Mouse (Mus musculus): ENCODE data around the gene Wdr60.

Wdr60 gene

DNA sequence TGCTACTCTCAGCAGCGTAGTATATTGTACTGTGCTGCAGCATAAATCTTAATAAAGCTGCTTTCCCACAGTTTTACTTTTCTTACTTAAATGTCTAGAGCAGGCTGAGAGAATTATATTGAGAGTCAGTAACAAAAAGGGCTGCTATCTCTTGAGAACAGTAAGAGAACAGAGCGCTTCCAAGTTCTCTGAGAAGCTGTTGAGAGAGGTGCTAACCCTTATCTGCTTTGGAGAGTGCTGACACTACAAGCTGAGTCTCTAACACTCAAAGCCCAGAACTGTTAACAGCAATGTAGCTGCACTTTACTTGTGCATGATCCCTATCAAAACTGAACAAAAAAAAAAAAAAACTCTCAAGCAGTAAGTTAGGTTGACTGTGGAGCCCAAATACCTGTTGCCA, 2.5 kb upstream of the Wdr60 start:
- 87% methylated on average over 2 of the region's 2 CpGs for WGBS

DNA sequence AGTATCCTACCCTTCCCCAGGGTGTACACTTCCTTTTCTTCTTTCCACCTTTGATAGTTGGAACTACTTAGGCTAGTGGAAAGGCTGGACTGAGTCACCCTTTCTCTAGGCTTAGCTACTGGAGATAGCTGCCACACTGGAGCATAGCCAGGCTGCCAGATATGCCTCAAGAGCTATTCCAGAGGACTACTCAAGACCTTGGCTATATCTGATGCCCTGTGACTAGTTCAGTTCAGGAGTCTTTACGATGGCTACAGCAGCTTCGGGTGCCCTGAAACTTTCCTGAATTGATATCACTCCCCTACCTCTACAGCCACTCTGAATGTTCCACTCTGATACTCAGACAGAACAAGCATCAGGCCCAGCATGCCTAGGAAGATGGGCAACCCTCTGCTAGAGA, 1.9 kb upstream of the Wdr60 start:
- WGBS = 93% methylated on average over 2 of the region's 2 CpGs

DNA sequence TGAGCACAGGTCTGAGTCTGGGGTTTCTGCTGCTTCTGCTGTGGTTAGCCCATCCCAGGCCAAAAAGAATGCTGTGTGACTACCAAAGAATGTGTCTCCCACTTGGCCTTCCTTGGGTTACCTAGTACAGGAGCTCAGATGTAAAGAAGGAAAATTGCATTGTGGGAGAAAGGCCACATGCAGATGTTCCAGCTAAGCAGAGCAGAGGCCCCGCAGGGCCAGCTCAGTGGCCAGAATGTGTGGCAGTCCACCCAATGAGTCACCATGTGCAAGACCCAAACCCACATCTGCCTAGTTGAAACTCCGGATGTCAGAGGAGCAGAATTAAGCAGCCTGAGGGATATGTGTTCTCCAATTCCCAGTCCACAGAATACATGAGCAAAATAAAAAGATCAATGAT, 4.5 kb downstream of the Wdr60 start:
- 90% methylated on average over 2 of the region's 2 CpGs for WGBS

DNA sequence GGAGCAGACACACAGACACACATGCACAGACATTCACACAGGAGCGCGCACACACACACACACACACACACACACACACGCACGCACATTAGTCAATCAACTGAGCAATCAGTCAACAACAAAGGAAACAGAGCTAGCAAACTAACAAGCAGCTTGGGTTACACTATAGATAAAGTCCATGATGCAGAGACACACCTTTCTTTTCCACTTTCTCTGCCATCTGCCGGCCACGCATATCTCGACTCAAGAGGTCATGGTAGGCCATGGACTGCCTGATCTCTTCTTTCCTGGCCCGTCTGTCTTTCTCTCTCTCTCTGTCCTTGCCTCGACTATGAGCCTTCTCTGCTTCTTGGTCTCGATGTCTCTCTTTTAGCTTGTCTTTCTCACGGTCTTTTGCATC, 7.2 kb downstream of the Wdr60 start:
- 91% methylated on average over 11 of the region's 11 CpGs for WGBS

DNA sequence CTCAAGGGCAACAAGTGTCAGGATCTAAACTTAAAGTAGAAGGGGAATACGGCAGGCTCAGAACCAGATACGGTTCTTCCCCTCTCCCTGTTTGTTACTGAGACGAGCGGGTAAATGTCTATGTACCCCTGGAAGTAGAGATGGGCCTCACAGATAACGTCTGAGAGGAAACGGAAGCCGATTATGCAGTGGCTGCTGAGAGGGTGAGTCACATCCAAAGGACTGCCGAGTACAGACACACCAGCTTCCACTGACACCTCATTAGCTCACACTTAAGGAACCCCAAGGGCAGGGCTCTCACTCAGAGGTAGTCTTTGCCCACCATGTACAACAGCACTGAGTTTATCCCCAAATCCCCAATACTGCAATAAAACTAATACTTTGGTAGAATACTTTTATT, 8.2 kb downstream of the Wdr60 start:
- WGBS = 71% methylated on average over 8 of the region's 8 CpGs

DNA sequence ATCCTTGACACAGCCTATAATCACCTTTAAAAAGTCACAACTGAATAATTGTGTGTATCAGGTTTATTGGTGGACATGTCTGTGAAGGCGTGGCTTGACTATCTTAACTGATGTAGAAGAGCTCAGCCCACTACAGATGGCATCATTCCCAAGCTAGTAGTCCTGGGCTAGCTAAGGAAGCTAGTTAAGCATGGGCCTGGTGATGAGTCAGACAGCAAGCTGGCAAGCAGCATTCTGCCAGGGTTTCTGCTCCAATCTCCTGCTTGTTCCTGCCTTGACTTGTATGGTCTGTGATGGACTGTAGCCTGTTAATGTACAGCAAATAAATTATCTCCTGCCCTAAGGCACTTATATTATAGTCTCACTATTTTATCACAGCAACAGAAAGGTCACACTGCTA, 18.2 kb downstream of the Wdr60 start:
- WGBS = 79% methylated on average over 1 of the region's 1 CpGs

DNA sequence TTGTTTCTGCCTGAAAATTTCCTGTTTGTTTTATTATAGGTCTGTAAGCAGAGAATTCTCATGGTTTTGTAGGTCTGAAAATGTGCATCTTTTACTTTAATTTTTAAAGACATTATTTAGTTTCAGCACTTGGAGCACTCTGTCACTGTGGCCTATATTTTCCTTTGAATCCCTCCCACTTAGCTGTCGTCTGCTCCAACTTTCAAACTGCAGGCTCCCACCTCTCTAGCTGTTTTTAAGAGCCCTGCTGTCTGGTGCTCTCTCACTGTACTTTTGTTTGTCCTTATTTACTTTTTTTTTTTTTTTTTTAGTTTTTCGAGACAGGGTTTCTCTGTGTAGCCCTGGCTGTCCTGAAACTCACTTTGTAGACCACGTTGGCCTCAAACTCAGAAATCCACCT, 24.0 kb downstream of the Wdr60 start:
- WGBS = 49% methylated on average over 3 of the region's 3 CpGs

DNA sequence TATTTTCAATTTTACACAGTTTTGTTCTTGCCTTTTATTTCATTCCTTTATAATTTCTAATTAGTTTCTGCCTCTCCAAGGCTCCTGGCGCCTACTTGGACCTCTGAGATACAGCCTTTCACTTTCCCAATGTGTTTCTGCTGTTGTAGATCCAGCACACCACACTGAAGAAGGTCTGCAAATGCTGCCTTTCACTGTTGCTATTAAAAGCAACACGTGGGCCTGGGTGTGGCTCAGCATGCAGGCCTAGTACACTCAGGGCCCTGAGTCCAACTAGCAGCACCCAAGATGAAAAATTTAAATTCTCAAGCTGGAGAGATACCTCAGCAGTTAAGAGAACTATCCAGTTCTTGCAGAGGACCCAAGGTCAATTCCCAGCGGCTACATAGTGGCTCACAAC, 26.2 kb downstream of the Wdr60 start:
- 77% methylated on average over 3 of the region's 3 CpGs for WGBS

DNA sequence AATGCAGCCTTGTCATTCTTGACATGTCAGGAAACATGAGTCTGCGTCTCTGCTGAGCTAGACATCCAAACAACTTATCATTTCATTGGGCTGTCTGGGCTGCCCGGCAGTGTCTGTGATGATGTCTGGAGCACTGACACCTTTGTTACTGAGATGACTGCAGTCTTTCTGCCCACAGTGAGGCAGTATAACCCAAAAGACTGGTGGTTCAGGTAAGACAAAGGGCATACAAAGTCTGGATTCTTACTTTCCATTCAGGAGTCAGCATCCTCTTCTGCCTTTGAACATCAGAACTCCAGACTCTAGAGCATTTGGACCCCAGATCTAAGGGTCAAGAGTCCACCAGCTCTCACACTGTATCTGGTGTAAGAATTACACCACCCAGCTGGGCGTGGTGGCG, 27.5 kb downstream of the Wdr60 start:
- 89% methylated on average over 4 of the region's 4 CpGs for WGBS

DNA sequence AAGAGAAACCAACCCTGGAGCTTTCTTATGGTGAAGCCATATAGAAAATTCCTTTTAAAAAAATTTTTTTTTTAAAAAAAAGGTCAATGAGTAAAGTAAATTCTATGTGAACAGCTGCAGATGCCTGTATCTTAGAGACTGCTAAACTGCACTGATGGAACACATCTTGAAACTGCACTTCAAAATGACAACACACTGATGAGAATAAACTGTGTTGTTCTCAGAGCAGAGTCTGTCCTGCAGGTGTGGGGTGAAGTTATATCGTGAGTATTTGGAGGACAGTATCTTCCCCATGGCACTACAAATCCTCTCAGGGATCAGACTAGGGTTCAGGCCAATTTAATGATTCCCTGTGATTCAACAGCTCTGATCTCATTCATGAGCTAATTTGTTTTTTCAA, 30.8 kb downstream of the Wdr60 start:
- WGBS = 86% methylated on average over 1 of the region's 1 CpGs

DNA sequence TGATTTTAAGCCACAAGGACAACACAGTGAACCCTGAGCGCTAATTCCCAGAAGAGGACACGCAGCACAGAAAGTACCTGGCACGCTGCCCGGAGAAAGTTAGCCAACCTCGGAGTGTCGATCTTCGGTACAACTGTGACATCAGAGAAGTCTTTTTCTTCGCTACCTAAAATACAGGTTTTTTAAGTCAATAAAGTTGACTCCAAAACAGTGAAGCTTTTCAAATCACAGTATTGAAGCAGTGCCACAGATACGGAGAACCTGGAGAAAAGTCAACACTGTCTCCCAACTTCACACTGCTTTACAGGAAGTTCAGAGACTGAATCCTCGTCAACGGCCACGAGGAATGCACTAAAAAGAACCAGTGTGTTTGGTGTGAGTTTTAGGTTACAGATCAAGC, 31.2 kb downstream of the Wdr60 start:
- WGBS = 54% methylated on average over 12 of the region's 12 CpGs

DNA sequence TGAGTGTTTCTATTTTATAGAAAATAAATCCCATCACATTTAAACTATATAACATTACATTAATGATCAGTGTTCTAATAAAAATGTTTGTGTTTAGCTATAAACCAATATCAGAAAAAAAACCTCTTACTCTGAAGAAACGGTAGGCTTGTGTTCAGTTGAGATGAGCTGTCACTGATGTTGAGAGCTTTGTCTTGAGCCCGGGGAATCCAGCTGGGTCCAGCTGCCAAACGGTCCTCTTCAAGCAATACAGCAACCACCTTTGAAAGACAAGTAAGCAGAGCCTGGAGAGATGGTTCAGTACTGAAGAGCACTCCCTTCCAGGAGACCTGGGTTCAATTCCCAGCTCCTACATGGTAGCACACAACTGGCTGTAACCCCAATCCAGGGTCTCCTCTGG, 33.4 kb downstream of the Wdr60 start:
- 82% methylated on average over 3 of the region's 3 CpGs for WGBS

DNA sequence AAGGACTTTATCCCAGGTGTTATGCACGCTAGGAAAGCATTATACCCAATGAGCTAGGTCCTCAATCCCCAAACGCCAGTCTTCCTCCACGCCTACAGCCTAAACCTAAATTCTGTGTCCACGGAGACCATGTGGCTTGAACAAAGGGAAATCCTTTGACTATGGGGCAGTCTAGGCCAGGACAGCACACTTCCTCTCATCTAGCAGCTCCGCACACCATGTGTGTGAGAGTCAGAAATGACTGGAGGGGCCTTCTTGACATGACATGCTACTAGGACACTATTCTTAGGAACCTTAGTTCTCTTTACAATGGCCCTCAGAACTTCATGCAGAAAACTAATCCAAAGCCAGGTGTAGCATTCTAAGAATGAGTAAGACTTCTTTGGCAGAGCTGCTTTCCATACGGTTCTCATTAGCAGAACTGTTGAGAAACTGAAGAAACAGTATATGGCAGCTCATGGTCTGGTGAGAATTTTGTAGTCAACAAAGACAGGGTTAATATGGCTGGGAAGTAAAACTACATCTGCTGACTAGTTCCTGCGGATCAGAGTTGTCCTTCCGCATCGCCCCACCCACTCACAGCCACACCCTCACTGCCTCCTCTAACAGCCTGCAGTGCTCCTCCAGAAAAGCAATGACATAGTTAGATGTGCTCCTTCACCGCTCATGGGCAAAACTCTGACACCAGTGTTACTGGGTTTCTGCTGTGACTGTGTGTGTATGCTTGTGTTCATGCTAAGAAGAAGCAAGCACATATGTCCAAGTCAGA, 36.3 kb downstream of the Wdr60 start:
- 82% methylated on average over 10 of the region's 10 CpGs for WGBS

DNA sequence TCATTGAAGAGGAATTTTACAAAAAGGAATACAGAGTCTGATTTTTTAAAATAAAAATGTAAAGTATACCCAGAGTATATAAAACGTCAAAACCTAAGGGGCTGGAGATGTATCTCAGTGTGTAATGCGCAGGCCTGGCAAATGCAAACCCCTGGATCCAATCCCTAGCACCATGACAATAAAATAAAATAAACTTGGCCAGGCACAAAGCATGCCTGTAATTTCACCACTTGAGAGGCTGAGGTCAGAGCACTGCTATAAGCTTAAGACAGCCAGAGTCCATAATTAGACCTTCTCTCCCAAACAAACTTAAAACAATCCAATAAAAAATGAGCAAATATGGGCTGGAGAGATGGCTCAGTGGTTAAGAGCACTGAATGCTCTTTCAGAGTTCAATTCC, 39.7 kb downstream of the Wdr60 start:
- 98% methylated on average over 2 of the region's 2 CpGs for WGBS

DNA sequence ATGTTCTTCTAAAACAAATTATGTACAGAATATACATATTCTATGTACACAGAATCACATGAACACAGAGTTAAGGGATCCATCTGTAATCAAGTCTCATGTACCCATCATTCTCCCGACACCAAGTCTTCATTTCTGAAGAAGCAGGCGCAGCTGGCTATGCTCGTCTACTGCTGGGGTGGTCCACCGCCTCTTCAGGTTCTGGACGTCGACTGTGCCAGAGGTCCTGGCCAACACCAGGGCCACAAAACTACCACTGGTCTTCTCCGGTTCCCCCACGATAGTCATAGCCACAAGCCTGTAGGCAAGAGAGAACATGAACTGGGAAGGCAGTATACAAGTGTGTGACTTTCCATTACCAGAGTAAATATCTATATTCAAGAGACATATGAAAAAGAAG, 55.3 kb downstream of the Wdr60 start:
- WGBS = 95% methylated on average over 8 of the region's 8 CpGs

DNA sequence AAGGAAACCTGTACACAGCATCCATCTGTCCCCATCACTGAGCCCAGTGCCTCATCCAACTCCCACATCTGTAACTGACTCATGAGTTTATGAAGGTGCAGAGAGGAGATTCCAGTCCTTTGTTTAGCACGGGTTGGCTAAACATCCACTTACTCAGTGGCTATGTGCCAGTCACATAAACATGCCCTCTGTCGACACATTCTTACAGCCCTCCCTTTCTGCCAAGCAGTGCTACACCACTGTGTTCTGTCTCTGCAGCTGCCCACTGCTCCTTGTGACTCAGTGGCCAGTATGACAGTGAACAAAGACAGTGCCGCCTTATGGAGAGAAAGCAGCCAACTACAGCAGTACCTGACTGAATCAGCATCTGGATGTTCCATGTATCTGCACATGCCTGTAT, 57.1 kb downstream of the Wdr60 start:
- WGBS = 36% methylated on average over 3 of the region's 3 CpGs

DNA sequence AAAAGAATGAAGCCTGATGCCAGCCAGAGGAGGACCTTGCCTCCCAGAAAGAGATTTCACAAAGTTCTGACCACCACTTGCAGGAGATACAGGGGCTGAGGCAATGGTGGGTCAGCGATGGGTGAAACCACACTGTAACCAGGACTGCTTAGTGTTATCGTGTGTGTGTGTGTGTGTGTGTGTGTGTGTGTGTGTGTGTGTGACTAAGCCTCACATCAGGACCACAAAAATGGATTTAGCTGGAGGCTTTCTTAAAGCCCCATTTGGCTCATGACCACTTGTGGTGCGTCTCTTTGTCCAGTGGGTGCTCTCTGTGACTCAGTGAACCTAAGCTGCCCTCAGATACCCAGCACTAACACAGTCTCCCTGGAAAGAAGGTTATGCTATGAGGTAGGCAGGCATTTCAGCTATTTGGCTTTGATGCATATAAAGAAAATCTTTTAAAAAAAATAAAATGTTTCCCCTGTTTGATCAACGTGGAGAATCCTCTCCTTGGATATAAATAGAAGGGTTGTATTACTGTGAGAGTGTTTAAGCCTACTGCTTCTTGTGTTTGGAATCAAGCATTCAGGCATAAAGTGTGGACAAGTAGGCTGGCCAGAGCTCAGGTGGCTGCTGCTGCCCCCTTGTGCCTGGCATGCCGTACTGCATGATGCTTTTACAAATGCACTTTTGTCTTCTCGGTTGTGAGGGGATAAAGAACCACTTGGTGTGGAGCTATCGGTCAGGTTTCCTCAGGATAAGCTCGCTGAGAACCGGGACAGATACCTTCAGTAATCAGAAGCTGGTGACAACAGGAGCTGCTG, 60.4 kb downstream of the Wdr60 start:
- WGBS = 30% methylated on average over 9 of the region's 9 CpGs

DNA sequence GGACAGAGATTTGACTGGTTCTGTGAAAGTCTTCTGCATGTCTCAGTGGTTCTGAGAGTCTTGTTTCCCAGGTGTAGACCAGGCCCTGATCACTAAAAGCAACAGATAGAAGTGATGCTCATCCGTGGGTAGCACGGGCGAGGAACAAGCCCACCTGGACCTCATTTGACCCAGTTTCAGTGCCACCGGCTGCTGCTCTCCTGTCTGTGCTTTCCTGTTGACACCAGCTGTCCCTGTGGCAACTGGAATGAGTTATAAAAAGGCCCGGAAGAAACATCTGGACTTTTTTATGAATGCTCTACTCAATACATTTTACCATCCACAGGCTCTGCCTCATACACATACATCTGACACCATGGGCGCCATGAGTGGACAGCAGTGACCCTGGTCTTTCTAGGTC, 64.0 kb downstream of the Wdr60 start:
- WGBS = 87% methylated on average over 6 of the region's 6 CpGs

DNA sequence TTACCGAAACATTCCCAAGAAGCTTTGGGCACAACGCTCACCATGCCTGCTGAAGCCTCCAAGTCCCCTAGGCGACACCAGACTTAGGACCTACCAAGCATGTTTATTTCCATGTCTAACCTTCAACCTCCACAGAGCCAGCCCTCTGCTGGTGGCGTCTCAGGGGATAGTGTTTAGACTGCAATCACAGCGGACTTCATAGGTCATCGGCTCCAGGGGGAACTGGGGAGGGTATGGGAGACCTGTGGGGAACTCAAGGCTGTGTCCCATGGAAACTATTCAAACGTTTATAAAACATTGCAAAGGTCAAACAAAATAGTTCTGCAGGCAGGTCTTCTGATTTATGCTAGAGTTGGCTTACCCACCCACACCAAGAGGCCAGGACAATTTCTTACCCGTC, 66.6 kb downstream of the Wdr60 start:
- 81% methylated on average over 8 of the region's 8 CpGs for WGBS

DNA sequence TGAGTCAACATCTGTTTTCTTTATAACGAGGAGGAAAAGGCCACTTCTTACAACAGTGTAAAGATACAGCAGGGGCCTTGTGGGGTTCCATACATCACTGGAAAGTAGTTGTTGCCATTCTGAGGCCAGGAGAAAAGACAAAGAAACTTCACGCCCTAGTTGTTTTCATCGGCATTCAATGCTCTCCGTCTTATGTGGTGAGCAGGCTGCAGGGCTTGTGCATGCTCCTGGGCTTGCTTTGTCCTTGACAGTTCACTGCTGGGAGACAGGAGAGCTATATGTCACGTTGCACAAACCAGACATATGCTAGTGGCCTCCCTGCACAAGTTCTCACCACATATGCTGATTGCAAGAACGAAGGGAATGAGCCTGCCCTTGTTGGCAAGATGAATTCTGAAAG, 68.9 kb downstream of the Wdr60 start:
- WGBS = 50% methylated on average over 6 of the region's 6 CpGs

DNA sequence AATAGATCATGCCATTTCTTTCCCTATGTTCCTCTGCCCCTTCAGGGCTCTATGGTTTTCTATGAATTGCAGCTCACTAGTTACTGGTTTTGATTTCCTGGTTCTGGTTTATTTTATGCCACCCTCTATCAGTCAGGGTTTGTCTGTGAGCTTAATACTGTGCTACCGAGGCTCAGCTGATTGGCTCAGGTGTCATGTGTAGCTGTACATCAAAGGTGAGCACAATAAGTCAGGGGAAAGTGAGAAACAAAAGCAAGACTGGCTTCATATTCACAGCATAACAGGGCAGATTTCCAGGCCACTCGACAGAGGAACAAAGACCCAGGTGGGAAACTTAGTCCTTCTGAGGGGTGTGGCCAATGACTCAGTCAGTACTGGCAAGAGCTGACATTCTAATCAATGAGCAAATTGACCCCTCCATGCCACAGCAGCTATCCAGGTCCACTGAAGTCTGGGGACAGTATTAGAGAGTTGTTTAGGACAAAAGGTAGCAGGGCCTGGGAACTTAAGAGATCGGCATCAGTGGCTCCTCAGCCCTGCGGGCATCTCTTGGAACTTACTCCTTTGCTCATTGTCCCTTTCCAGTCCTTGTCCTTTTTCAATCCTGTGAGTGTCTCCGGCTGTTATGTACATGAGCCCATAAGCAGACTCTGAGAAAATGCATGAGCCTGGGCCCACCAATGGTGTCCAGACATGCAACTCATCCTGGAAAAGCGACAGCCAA, 79.4 kb downstream of the Wdr60 start:
- 86% methylated on average over 6 of the region's 6 CpGs for WGBS

DNA sequence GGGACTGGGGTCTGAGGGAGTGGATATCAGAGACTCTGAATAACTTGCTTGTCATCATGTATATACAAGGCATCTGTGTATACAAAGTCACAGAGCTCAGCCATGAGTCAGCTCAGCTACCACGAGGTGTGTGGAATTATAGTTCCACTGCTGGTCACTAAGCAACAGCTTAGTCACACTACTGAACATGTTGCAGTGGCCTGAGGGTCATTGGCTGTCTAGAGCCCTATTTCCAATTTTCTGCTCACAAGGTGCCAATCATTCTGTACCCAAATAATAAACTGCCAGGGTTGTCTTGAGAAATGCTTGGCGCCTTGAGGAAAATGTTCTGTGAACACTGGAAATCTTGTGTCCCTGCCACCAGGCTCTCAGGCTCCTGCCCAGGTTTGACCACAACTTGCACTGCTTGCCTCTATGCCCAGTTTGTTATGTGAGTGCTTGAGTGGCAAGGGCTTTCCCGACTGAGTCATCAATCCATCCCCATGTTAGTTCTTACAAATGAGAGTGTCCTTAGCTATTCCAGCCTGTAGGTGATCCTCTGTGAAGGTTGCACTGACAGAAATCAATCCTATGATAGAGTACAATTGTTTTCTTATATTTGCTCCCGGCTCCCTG, 81.3 kb downstream of the Wdr60 start:
- WGBS = 68% methylated on average over 4 of the region's 4 CpGs

Data from cerebral cortex, adult 2 months (tissue).